12 mouse cellular contexts compared by ENCODE assay signal in the genomic region with DNA sequence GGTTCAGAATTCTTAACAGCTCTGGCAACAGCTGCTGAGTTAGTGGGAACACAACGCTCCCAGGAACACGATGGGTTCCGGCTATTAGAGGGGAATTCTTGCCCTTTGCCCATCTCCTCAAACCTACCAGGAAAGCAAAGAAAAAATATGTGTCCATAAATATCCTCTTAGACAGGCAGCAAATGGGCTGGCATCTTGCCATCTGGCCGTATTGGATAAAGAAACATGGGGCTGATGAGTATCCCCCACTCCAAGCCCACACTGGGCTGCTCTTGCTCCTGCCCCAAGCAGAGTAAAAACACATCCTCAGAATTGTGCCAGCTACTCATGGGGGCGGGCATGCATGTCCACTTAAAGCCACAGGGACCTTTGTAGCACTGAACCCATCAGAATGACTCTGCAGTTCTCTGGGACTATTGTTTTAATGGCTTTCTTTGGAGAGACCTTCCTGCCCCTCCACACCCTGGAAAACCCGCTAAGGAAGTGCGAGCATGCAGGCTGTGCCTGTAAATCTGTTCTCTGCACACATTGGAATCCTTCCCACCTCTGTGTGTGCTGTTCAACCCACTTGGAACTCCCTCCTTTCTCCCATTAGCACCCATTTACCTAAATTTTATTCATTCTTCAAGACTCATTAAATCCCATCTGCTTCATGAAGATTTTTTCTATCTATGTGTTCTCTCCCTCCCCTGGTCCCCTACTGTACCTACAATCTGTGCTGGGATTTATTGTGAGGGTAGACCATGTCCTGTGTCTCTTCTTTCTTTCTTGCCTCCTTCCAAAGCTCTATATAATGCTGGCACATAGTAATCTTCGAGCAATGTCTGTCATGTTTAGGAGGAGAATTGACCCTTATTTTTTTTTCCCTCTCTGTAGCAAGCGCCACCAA.
DNase-seq lines count a peak whose midpoint lies in the region; ATAC-seq lines count a peak whose summit lies in the region.
"Had no signal": no experiment of that assay in that cellular context is flagged by ENCODE, and none has a peak within 500 bp of the region (broad histone marks: within the 10 kb centered on the region; RNA-seq: fewer than 3 reads in every experiment).

No protein-coding gene starts in this region.

- H3K4me1 ChIP-seq in kidney, embryonic 16.5 days (ENCODE audit: insufficient read depth, low read length) = peaks cover 4% of the 10 kb centered on the region; the same call in 1 of the 2 replicates

- no peaks in the 10 kb centered on the region for H3K27me3 ChIP-seq in kidney, embryonic 16.5 days (ENCODE audit: insufficient read depth, low read length)

- DNase-seq in cerebellum, adult 11 months = no peak
- DNase-seq in left cerebral cortex, postnatal 10 days (ENCODE audit: extremely low spot score in 1 of 2, low spot score in 2 of 2) = peak; percentile 14 to 42
- no peak for DNase-seq in left cerebral cortex, adult 9 months (ENCODE audit: low spot score in 2 of 2)
- DNase-seq in right cerebral cortex, postnatal 25 days = peak; percentile 10
- no peak for DNase-seq in urinary bladder, postnatal 4 days (ENCODE audit: low spot score in 2 of 2)
- no peak for DNase-seq in spleen, postnatal 14 days (ENCODE audit: low spot score in 2 of 2)
- DNase-seq: embryo, embryonic 11 days; gastrocnemius, adult 2 months; lung, adult 2 months had no signal

- no peaks in the 10 kb centered on the region for H3K36me3 ChIP-seq in kidney, embryonic 16.5 days (ENCODE audit: insufficient read depth, low read length)

- H3K4me2 ChIP-seq in kidney, embryonic 16.5 days (replicated peaks; ENCODE audit: low read depth, low read length) = no peak overlapping the region

- intact Hi-C loops in left cerebral cortex, postnatal 10 days (cut with DNase I) = loop anchor here (10.0 kb wide), 2 partner anchors 142 to 298 kb away; a partner anchor contains a TSS

- ATAC-seq in cerebellum, adult (ENCODE audit: insufficient number of reproducible peaks, low FRiP score, low TSS enrichment) = peak; percentile 36; the same call in 1 of the 2 replicates
- 0 out of 2 replicates have a peak, but pooled peaks have one; percentile 19 for ATAC-seq in kidney, embryonic 16.5 days (ENCODE audit: low FRiP score, low TSS enrichment)
- ATAC-seq: intestine, embryonic 16.5 days had no signal

- H3K4me3 ChIP-seq in kidney, embryonic 16.5 days (ENCODE audit: low read length) = no peak overlapping the region
- H3K4me3 ChIP-seq: gastrocnemius, adult 2 months had no signal

- H3K9ac ChIP-seq in kidney, embryonic 16.5 days (replicated peaks; ENCODE audit: low read length) = no peak overlapping the region

- WGBS in kidney, embryonic 16.5 days = 43% methylated on average over 9 of the region's 9 CpGs

- H3K27ac ChIP-seq in kidney, embryonic 16.5 days (ENCODE audit: low read length) = no peak overlapping the region
- H3K27ac ChIP-seq: gastrocnemius, adult 2 months had no signal

- no peaks in the 10 kb centered on the region for H3K9me3 ChIP-seq in kidney, embryonic 16.5 days (ENCODE audit: low read length)

Comparison
In these comparisons a context has a peak if more than half of its experiments do, and no peak if none do; other contexts are left out.
1. DNase-seq: peak in left cerebral cortex, postnatal 10 days (2 of 2) and right cerebral cortex, postnatal 25 days (single experiment); none in cerebellum, adult 11 months (single experiment), left cerebral cortex, adult 9 months (0 of 2), urinary bladder, postnatal 4 days (0 of 2) and spleen, postnatal 14 days (0 of 2).